Mouse (Mus musculus): Measurements from ENCODE around the gene Axl. TPM values are rescaled to one million over a fixed set of nuclear protein-coding genes. Genes with fewer than 3 reads are reported as not detected.
"Not testable (repeated sequence)": the region's sequence is repeated elsewhere in the genome, so short reads cannot be mapped to it uniquely, and the experiment has no call there.

The Axl gene
- polyA plus RNA-seq, 1 experiment from 2014 or later, result 21.8 TPM

DNA sequence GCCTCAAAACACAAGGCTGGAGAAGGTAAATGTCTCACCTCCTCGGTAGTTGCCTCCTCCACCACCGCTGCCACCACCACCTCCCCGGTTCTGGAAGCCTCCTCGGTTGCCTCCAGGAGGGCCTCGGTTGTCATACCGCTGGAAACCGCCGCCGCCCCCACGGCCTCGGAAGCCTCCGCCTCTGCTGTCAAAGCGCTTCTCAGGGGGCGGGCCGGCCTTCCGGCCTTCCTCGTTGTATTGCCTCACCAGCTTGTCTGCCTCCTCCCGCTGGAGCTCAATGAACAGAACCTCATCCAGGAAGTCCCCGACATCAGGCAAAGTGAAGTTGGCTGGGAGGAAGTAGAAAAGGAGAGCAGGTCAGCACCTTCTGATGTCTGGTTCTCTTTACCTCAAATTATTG, 62.6 kb downstream of the Axl start:
- Histone ChIP-seq H3K4me2 (no peak overlapping the region), H3K4me1 (ENCODE audit: control insufficient read depth, insufficient read depth, low read length) (no peaks in the 10 kb centered on the region), H3K4me3 (ENCODE audit: low read depth, low read length) (no peak overlapping the region), H3K36me3 (ENCODE audit: control insufficient read depth, insufficient read depth, low read length) (peaks cover 48% of the 10 kb centered on the region), H3K9me3 (ENCODE audit: control insufficient read depth, low read length) (no peaks in the 10 kb centered on the region), H3K9ac (ENCODE audit: low read length) (no peak overlapping the region), H3K27ac (ENCODE audit: low read depth, low read length) (no peak overlapping the region), H3K27me3 (ENCODE audit: control insufficient read depth, insufficient read depth, low read length) (no peaks in the 10 kb centered on the region)
- WGBS, result 87% methylated on average over 19 of the region's 19 CpGs
- DNase-seq (ENCODE audit: low spot score, missing footprints) (no peak), ATAC-seq (ENCODE audit: low FRiP score) (no peak)

DNA sequence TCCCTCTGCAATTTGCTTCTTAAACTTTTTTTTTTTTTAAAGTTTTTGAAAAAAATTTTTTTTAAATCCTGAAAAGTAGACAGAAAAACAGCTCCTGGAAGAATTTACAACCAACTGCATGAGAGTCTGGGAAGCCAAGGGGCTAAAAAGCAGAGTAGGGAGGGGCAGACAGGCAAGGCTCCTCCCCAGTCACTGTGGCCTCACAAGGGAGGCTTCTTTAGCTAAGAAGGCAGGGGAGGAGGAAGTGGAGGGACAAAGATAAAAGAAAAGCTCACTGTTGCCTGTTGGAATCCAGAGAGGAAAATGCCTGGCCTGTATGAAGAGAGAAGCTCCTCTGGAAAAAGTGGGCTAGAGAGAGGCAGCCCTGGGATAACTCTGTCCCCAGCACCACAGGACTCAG, 66.7 kb downstream of the Axl start:
- not testable (repeated sequence) for H3K4me2 ChIP-seq; H3K27me3 ChIP-seq (ENCODE audit: control insufficient read depth, insufficient read depth, low read length); H3K4me3 ChIP-seq (ENCODE audit: low read depth, low read length); H3K4me1 ChIP-seq (ENCODE audit: control insufficient read depth, insufficient read depth, low read length); ATAC-seq (ENCODE audit: low FRiP score); DNase-seq (ENCODE audit: low spot score, missing footprints); H3K27ac ChIP-seq (ENCODE audit: low read depth, low read length); H3K9ac ChIP-seq (ENCODE audit: low read length); H3K9me3 ChIP-seq (ENCODE audit: control insufficient read depth, low read length)
- H3K36me3 ChIP-seq (ENCODE audit: control insufficient read depth, insufficient read depth, low read length), result peaks cover 40% of the 10 kb centered on the region

DNA sequence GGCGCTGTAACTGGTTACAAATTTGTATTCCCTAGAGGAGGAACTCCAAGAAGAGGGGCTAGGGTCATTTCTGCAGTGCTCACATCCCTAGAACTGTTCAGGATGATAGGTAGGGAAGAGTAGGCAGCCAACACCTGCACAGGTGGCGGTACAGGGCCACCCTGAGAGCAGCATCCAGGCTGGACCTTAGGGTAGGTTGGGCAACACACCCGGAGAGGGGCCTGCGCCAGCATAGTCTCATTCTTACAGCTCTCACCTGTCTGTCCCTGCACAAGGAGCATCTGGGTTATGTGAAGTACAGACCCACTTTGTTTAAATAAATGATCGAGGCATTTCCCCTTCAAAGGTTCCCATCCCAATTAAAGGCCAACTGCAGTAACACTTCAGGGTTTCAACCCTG, 67.7 kb downstream of the Axl start:
- Histone ChIP-seq H3K4me2 (no peak overlapping the region), H3K27me3 (ENCODE audit: control insufficient read depth, insufficient read depth, low read length) (no peaks in the 10 kb centered on the region), H3K9ac (ENCODE audit: low read length) (no peak overlapping the region), H3K27ac (ENCODE audit: low read depth, low read length) (no peak overlapping the region), H3K4me1 (ENCODE audit: control insufficient read depth, insufficient read depth, low read length) (peaks cover 8% of the 10 kb centered on the region), H3K36me3 (ENCODE audit: control insufficient read depth, insufficient read depth, low read length) (peaks cover 33% of the 10 kb centered on the region), H3K4me3 (ENCODE audit: low read depth, low read length) (no peak overlapping the region), H3K9me3 (ENCODE audit: control insufficient read depth, low read length) (no peaks in the 10 kb centered on the region)
- WGBS, result 89% methylated on average over 5 of the region's 5 CpGs
- DNase-seq (ENCODE audit: low spot score, missing footprints) (no peak), ATAC-seq (ENCODE audit: low FRiP score) (no peak)

DNA sequence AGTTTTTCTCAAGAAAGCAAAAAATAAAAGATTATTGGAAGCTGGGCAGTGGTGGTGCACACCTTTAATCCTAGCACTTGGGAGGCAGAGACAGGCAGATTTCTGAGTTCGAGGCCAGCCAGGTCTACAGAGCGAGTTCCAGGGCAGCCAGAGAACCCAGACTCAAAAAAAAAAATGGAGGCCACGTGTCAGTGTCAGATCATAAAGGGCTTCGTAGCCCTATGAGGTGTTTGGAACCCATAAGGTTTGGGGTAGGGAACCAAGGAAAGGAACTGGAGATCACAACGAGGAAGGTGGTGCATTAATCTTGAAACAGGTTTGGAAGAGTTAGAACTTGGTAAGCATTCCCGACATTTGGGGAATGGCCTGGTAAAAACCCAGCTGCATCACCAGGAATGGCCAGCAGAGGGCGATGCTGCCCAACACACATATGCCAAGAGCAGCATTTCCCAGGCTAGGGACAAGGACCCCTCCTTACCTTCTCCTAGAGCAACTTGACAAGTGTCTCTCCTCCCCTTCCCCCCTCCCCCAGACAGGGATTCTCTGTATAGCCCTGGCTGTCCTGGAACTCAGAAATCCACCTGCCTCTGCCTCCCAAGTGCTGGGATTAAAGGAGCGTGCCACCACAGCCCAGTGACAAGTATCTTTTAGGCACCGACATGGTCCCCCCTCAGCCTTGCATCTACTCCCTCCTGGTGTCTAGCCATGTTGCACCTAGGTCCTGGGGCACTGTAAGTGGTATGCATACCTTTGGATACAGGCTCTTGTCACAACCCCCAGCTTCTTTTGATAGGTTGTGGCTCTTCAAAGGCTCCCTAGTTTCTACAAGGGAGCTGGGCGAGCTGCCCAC, 68.5 kb downstream of the Axl start:
- Histone ChIP-seq H3K4me2 (no peak overlapping the region), H3K4me1 (ENCODE audit: control insufficient read depth, insufficient read depth, low read length) (peaks cover 8% of the 10 kb centered on the region), H3K27ac (ENCODE audit: low read depth, low read length) (no peak overlapping the region), H3K9me3 (ENCODE audit: control insufficient read depth, low read length) (no peaks in the 10 kb centered on the region), H3K9ac (ENCODE audit: low read length) (no peak overlapping the region), H3K4me3 (ENCODE audit: low read depth, low read length) (no peak overlapping the region), H3K36me3 (ENCODE audit: control insufficient read depth, insufficient read depth, low read length) (peaks cover 31% of the 10 kb centered on the region), H3K27me3 (ENCODE audit: control insufficient read depth, insufficient read depth, low read length) (no peaks in the 10 kb centered on the region)
- 60% methylated on average over 10 of the region's 10 CpGs for WGBS
- DNase-seq (ENCODE audit: low spot score, missing footprints), result peak; percentile 99
- no peak for ATAC-seq (ENCODE audit: low FRiP score)

DNA sequence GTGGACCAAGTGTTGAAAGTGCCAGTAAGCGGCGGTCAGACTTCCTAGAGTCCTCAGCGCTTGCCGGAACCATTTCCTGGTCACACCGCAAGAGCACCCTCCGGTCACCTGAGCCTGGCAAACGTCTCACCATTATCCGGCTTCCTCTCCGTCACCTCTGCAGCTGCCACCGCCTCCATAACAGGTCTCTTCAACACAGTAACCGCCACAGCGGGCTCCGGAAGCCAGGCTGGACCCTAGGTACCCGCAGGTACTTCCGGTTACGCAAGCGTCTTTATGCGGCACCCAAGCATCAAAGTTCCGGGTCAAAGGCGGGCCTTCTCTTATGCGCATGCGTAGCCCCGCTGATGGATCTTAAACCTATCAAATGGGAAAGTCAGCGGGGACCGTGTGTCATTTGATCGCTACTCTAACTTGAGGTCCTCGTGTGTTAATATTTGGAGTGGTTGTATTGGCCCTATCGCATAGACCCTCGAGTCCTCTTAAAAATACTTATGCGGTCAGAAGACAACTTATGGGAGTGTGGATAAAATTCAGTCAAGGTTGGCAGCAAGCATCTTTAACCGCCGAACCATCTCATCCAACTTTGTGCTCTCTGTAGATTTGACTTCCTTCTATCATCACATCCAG, 69.6 kb downstream of the Axl start, which contains the start of gene Ccdc97:
Gene Ccdc97, minus strand, starts transcription at position 301 of the 630 bp plus-strand sequence.
- H3K27ac ChIP-seq (ENCODE audit: low read depth, low read length), result no peak within 1 kb of the TSS
- DNase-seq (ENCODE audit: low spot score, missing footprints) (peak; percentile 98), ATAC-seq (ENCODE audit: low FRiP score) (peak; percentile 88)
- peaks cover 30% of the 10 kb centered on the region for H3K36me3 ChIP-seq (ENCODE audit: control insufficient read depth, insufficient read depth, low read length)
- WGBS, result 5% methylated on average over 32 of the region's 32 CpGs
- peaks cover 8% of the 10 kb centered on the region for H3K4me1 ChIP-seq (ENCODE audit: control insufficient read depth, insufficient read depth, low read length)
- peak within 1 kb of the TSS; percentile 78 for H3K4me2 ChIP-seq
- no peaks in the 10 kb centered on the region for H3K27me3 ChIP-seq (ENCODE audit: control insufficient read depth, insufficient read depth, low read length)
- H3K9me3 ChIP-seq (ENCODE audit: control insufficient read depth, low read length), result no peaks in the 10 kb centered on the region
- peak within 1 kb of the TSS; percentile 65 for H3K9ac ChIP-seq (ENCODE audit: low read length)
- H3K4me3 ChIP-seq (ENCODE audit: low read depth, low read length), result peak within 1 kb of the TSS; percentile 50

DNA sequence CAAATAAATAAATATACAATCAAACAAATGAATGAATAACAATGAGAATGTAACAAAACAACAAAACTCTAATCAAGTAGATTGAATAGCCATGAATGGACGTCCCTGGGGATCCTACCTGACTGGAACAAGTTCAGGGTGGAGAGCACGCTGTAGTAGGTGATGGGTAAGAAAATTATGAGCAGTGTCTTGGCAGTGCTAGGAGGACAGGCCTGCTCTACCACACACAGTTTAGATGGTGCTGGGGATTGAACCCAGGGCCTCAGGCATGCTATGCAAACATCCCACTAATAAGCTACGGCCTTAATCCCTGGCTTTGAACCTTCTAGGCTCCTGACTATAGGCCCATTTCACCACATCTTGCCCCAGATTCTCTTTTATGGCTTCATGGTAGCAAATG, 71.0 kb downstream of the Axl start:
- Histone ChIP-seq H3K27ac (ENCODE audit: low read depth, low read length) (no peak overlapping the region), H3K27me3 (ENCODE audit: control insufficient read depth, insufficient read depth, low read length) (no peaks in the 10 kb centered on the region), H3K4me2 (peak overlapping the region; percentile 78; the same call in 1 of the 2 replicates), H3K9ac (ENCODE audit: low read length) (no peak overlapping the region; the same call in 1 of the 2 replicates), H3K36me3 (ENCODE audit: control insufficient read depth, insufficient read depth, low read length) (peaks cover 28% of the 10 kb centered on the region), H3K4me3 (ENCODE audit: low read depth, low read length) (no peak overlapping the region), H3K4me1 (ENCODE audit: control insufficient read depth, insufficient read depth, low read length) (peaks cover 8% of the 10 kb centered on the region), H3K9me3 (ENCODE audit: control insufficient read depth, low read length) (no peaks in the 10 kb centered on the region)
- DNase-seq (ENCODE audit: low spot score, missing footprints) (no peak), ATAC-seq (ENCODE audit: low FRiP score) (no peak)
- 89% methylated on average over 3 of the region's 3 CpGs for WGBS

DNA sequence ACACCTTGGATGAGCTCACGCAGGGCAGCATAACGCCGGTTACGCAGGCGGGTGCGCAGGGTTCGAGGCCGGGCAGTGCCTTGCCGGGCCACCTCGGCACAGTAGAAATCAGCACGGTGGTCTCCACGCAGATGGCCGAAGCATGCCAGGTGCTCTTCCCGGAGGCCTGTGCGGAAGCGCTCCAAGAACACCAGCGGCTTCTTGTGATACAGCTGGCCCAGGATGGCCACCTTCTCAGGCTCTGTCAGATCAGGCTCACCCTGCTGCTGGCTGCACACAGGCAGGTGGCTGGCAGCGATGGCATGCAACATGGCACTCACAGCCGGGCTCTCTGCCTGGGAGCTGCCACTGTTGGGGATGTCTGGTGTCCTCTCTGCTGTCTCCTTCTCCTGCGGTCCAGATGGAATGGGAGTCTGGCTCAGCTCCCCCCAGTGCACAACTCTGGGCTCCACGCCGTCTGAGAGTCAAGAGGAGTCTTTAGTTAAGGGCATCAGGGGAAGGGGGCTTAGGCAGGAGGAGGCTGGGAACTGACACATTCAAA, 72.7 kb downstream of the Axl start:
- ATAC-seq (ENCODE audit: low FRiP score), result no peak
- H3K27me3 ChIP-seq (ENCODE audit: control insufficient read depth, insufficient read depth, low read length), result no peaks in the 10 kb centered on the region
- DNase-seq (ENCODE audit: low spot score, missing footprints), result no peak
- H3K9ac ChIP-seq (ENCODE audit: low read length), result no peak overlapping the region
- H3K36me3 ChIP-seq (ENCODE audit: control insufficient read depth, insufficient read depth, low read length), result peaks cover 23% of the 10 kb centered on the region
- no peaks in the 10 kb centered on the region for H3K9me3 ChIP-seq (ENCODE audit: control insufficient read depth, low read length)
- WGBS, result 96% methylated on average over 22 of the region's 22 CpGs
- no peak overlapping the region for H3K4me2 ChIP-seq
- no peak overlapping the region for H3K4me3 ChIP-seq (ENCODE audit: low read depth, low read length)
- H3K27ac ChIP-seq (ENCODE audit: low read depth, low read length), result no peak overlapping the region
- H3K4me1 ChIP-seq (ENCODE audit: control insufficient read depth, insufficient read depth, low read length), result peaks cover 13% of the 10 kb centered on the region

DNA sequence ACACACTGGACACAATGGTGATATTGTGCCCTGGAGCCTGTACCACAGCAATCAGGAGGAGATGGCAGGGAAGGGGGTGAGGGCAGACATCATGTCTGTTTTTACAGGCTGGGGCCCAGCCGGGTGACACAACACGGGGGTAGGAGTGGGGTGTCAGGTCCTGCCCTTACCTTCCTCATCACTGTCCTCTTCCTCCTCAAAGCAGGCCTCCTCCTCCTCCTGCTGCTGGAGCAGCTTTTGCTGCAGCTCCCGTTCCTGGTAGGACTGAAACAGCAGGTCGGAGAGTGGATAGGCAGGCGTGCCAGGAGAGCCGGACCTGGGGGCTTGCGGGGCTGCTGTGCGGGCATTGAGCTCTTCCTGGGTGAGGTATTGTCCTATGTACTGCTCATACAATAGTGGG, 73.9 kb downstream of the Axl start:
- whole genome bisulfite sequencing, result 90% methylated on average over 8 of the region's 8 CpGs
- peaks cover 22% of the 10 kb centered on the region for H3K4me1 ChIP-seq (ENCODE audit: control insufficient read depth, insufficient read depth, low read length)
- no peak overlapping the region for H3K4me3 ChIP-seq (ENCODE audit: low read depth, low read length)
- H3K36me3 ChIP-seq (ENCODE audit: control insufficient read depth, insufficient read depth, low read length), result peaks cover 23% of the 10 kb centered on the region
- DNase-seq (ENCODE audit: low spot score, missing footprints) (no peak), ATAC-seq (ENCODE audit: low FRiP score) (no peak)
- no peak overlapping the region for H3K27ac ChIP-seq (ENCODE audit: low read depth, low read length)
- H3K27me3 ChIP-seq (ENCODE audit: control insufficient read depth, insufficient read depth, low read length), result no peaks in the 10 kb centered on the region
- no peak overlapping the region for H3K9ac ChIP-seq (ENCODE audit: low read length)
- H3K4me2 ChIP-seq, result no peak overlapping the region
- H3K9me3 ChIP-seq (ENCODE audit: control insufficient read depth, low read length), result no peaks in the 10 kb centered on the region

DNA sequence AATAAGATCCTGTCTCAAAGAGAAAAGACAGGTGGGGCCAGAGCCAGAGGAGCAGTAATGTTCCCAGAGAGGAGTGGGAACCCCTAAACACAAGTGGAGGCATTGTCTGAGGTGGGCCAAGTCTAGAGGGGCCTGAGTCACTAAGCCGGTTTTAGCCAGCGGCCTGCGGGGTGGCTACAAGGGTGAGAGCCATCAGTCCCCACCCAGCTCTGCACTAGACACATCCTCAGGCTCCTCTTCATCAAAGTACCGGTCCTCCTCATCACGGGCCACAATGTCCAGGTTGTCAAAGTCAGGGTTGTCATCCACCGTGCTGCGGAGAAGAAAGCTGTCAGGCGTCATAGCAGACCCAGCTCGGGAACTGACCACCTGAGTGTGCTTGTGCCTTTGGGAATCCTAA, 75.7 kb downstream of the Axl start:
- H3K27ac ChIP-seq (ENCODE audit: low read depth, low read length), result no peak overlapping the region
- H3K4me2 ChIP-seq, result no peak overlapping the region
- H3K9ac ChIP-seq (ENCODE audit: low read length), result no peak overlapping the region
- no peaks in the 10 kb centered on the region for H3K27me3 ChIP-seq (ENCODE audit: control insufficient read depth, insufficient read depth, low read length)
- no peak for ATAC-seq (ENCODE audit: low FRiP score)
- H3K4me1 ChIP-seq (ENCODE audit: control insufficient read depth, insufficient read depth, low read length), result peaks cover 14% of the 10 kb centered on the region
- H3K36me3 ChIP-seq (ENCODE audit: control insufficient read depth, insufficient read depth, low read length), result peaks cover 23% of the 10 kb centered on the region
- no peak for DNase-seq (ENCODE audit: low spot score, missing footprints)
- 88% methylated on average over 9 of the region's 9 CpGs for WGBS
- no peak overlapping the region for H3K4me3 ChIP-seq (ENCODE audit: low read depth, low read length)
- H3K9me3 ChIP-seq (ENCODE audit: control insufficient read depth, low read length), result no peaks in the 10 kb centered on the region

Measured in midbrain, embryonic 11.5 days (tissue).